Mouse (Mus musculus): ENCODE results near the gene Tmem44.

- TF ChIP-seq POLR2A (IDR thresholded peaks at IDR 0.05; ENCODE audit: insufficient read length, low read depth) (no peak), USF1 (IDR thresholded peaks at IDR 0.05; ENCODE audit: low read depth) (no peak), MAX (IDR thresholded peaks at IDR 0.05; ENCODE audit: low read depth) (no peak), SRF (IDR thresholded peaks at IDR 0.05; ENCODE audit: control insufficient read depth, insufficient read length, low read depth) (no peak), POLR2AphosphoS2 (IDR thresholded peaks at IDR 0.05; ENCODE audit: insufficient read length, low read depth) (no peak), E2F4 (IDR thresholded peaks at IDR 0.05; ENCODE audit: insufficient read depth) (no peak), CEBPB (IDR thresholded peaks at IDR 0.05; ENCODE audit: insufficient read depth, poor library complexity, severe bottlenecking) (no peak), MYOG (IDR thresholded peaks at IDR 0.05; ENCODE audit: control insufficient read depth in 1 of 3, insufficient read depth in 1 of 3, insufficient read length in 2 of 3, low read depth in 2 of 3) (no peak), TCF12 (IDR thresholded peaks at IDR 0.05; ENCODE audit: insufficient read depth, poor library complexity, severe bottlenecking) (no peak), TCF3 (IDR thresholded peaks at IDR 0.05; ENCODE audit: insufficient read length, low read depth) (no peak), MYOD1 (IDR thresholded peaks at IDR 0.05; ENCODE audit: control insufficient read depth in 1 of 3, insufficient read length in 2 of 3, low read depth in 2 of 3) (no peak)
Measured at GRCm38 (mm10) chr16:30477006-30477405, 73.6 kb downstream of the Tmem44 start.
